ENCODE assay signal across 10 mouse cellular contexts in genomic region chr13:49326246-49327206, GRCm38 (mm10). TPM values are rescaled to one million over a fixed set of nuclear protein-coding genes. Genes with fewer than 3 reads are reported as not detected.
A peak's percentile ranks its signal among the peaks of the same experiment; 100 is the strongest.
DNase-seq lines count a peak whose midpoint lies in the region; ATAC-seq and TF ChIP-seq lines count a peak whose summit lies in the region.
"Had no signal": no experiment of that assay in that cellular context is flagged by ENCODE, and none has a peak within 500 bp of the region (broad histone marks: within the 10 kb centered on the region; RNA-seq: fewer than 3 reads in every experiment).

No protein-coding gene starts in this region.

- no peaks in the 10 kb centered on the region for H3K36me3 ChIP-seq in neural tube, embryonic 11.5 days (ENCODE audit: control insufficient read depth, insufficient read depth, low read length)
- H3K36me3 ChIP-seq in hindbrain, embryonic 16.5 days (ENCODE audit: control insufficient read depth, insufficient read depth, low read length) = no peaks in the 10 kb centered on the region
- H3K36me3 ChIP-seq: embryonic facial prominence, embryonic 15.5 days; liver, embryonic 13.5 days had no signal

- no peaks in the 10 kb centered on the region for H3K9me3 ChIP-seq in neural tube, embryonic 11.5 days (ENCODE audit: control insufficient read depth, low read length)
- H3K9me3 ChIP-seq in hindbrain, embryonic 16.5 days (ENCODE audit: control insufficient read depth, low read length) = no peaks in the 10 kb centered on the region
- H3K9me3 ChIP-seq: embryonic facial prominence, embryonic 15.5 days; liver, embryonic 13.5 days had no signal

- 61% methylated on average over 6 of the region's 6 CpGs for WGBS in neural tube, embryonic 11.5 days
- 58% methylated on average over 6 of the region's 6 CpGs for WGBS in hindbrain, embryonic 16.5 days

- no peak overlapping the region for H3K9ac ChIP-seq in neural tube, embryonic 11.5 days (ENCODE audit: low read length)
- H3K9ac ChIP-seq in hindbrain, embryonic 16.5 days (ENCODE audit: low read depth, low read length) = no peak overlapping the region
- H3K9ac ChIP-seq: embryonic facial prominence, embryonic 15.5 days; liver, embryonic 13.5 days had no signal

- H3K27me3 ChIP-seq in neural tube, embryonic 11.5 days (ENCODE audit: control insufficient read depth, insufficient read depth, low read length) = 0 out of 2 replicates have a peak, but pooled peaks cover 4% of the 10 kb centered on the region
- no peaks in the 10 kb centered on the region for H3K27me3 ChIP-seq in hindbrain, embryonic 16.5 days (replicated peaks; ENCODE audit: control insufficient read depth, insufficient read depth, low read length)
- H3K27me3 ChIP-seq: embryonic facial prominence, embryonic 15.5 days; liver, embryonic 13.5 days had no signal

- H3K4me1 ChIP-seq in neural tube, embryonic 11.5 days (ENCODE audit: control insufficient read depth, insufficient read depth, low read length) = no peaks in the 10 kb centered on the region
- peaks cover 10% of the 10 kb centered on the region for H3K4me1 ChIP-seq in cortical plate, adult 2 months (ENCODE audit: control insufficient read depth, insufficient read depth, low read length)
- H3K4me1 ChIP-seq in hindbrain, embryonic 16.5 days (ENCODE audit: control insufficient read depth, insufficient read depth, low read depth, low read length) = no peaks in the 10 kb centered on the region
- H3K4me1 ChIP-seq: liver, embryonic 13.5 days had no signal

- ATAC-seq in neural tube, embryonic 11.5 days (ENCODE audit: insufficient read depth, low FRiP score, low TSS enrichment) = peak; percentile 16; the same call in 1 of the 2 replicates
- peak; percentile 79 for ATAC-seq in hindbrain, embryonic 16.5 days

- peak; percentile 48; the same call in 1 of the 2 replicates for TF ChIP-seq CTCF in cortical plate, adult 2 months (IDR thresholded peaks at IDR 0.05; ENCODE audit: extremely low read depth, insufficient read depth, low read length)

- no peak overlapping the region for H3K27ac ChIP-seq in neural tube, embryonic 11.5 days (ENCODE audit: low read depth, low read length)
- H3K27ac ChIP-seq in cortical plate, adult 2 months (ENCODE audit: insufficient read depth, low read length) = no peak overlapping the region
- no peak overlapping the region for H3K27ac ChIP-seq in hindbrain, embryonic 16.5 days (ENCODE audit: low read depth, low read length)
- H3K27ac ChIP-seq: embryonic facial prominence, embryonic 15.5 days; liver, embryonic 13.5 days had no signal

- no peak overlapping the region for H3K4me2 ChIP-seq in neural tube, embryonic 11.5 days (ENCODE audit: low read depth)
- H3K4me2 ChIP-seq in hindbrain, embryonic 16.5 days (ENCODE audit: low read length) = no peak overlapping the region
- H3K4me2 ChIP-seq: embryonic facial prominence, embryonic 15.5 days; liver, embryonic 13.5 days had no signal

- H3K4me3 ChIP-seq in neural tube, embryonic 11.5 days (ENCODE audit: low read depth, low read length) = no peak overlapping the region
- no peak overlapping the region for H3K4me3 ChIP-seq in cortical plate, adult 2 months (ENCODE audit: insufficient read depth, low read length)
- no peak overlapping the region for H3K4me3 ChIP-seq in hindbrain, embryonic 16.5 days (ENCODE audit: low read length)
- H3K4me3 ChIP-seq: embryonic facial prominence, embryonic 15.5 days; liver, embryonic 13.5 days had no signal

- no peak for TF ChIP-seq POLR2A in cortical plate, adult 2 months (IDR thresholded peaks at IDR 0.05; ENCODE audit: extremely low read depth, insufficient read depth, low read length)

- DNase-seq in neural tube, embryonic 11.5 days (ENCODE audit: low spot score) = no peak
- DNase-seq in neural tube, embryonic 10.5 days (ENCODE audit: extremely low spot score, low spot score) = no peak
- peak; percentile 71 for DNase-seq in T-cell, adult 2 months (ENCODE audit: low spot score)
- DNase-seq in lung, postnatal 25 days (ENCODE audit: low spot score) = peak; percentile 48
- peak; percentile 51 for DNase-seq in right cerebral cortex, postnatal 14 days
- DNase-seq in ovary, adult 18-20 months (ENCODE audit: low spot score) = no peak
- DNase-seq: liver, embryonic 13.5 days had no signal

RNA-seq across cellular contexts. Expression of gene Fgd3, which starts 6.4 kb away (rescaled TPM):
- polyA plus RNA-seq in neural tube, embryonic 11.5 days (2014; fragmentation: Nextera tagmentation; extraction: Ambion mirVana) = 1.1 and 1.2 TPM in 2 replicates
- 5.8 and 6.2 TPM in 2 replicates for polyA plus RNA-seq in cortical plate, adult 2 months (2012; rRNA removed)
- polyA plus RNA-seq in hindbrain, embryonic 16.5 days (2015; fragmentation: Nextera tagmentation; extraction: Ambion mirVana) = 1.6 TPM in 2 replicates

RNA-seq across cellular contexts. Expression of gene Bicd2, which starts 14.9 kb away (rescaled TPM):
- 37.1 and 37.4 TPM in 2 replicates for polyA plus RNA-seq in neural tube, embryonic 11.5 days (2014; fragmentation: Nextera tagmentation; extraction: Ambion mirVana)
- 49.5 and 52.0 TPM in 2 replicates for polyA plus RNA-seq in cortical plate, adult 2 months (2012; rRNA removed)
- polyA plus RNA-seq in hindbrain, embryonic 16.5 days (2015; fragmentation: Nextera tagmentation; extraction: Ambion mirVana) = 25.3 and 30.5 TPM in 2 replicates

Comparison
In these comparisons a context has a peak if more than half of its experiments do, and no peak if none do; other contexts are left out.
1. DNase-seq: peak in T-cell, adult 2 months (single experiment), lung, postnatal 25 days (single experiment) and right cerebral cortex, postnatal 14 days (single experiment); none in neural tube, embryonic 11.5 days (single experiment), neural tube, embryonic 10.5 days (single experiment) and ovary, adult 18-20 months (single experiment).